Mouse (Mus musculus) lung, postnatal 25 days (tissue): ENCODE measurements at regions not wholly inside any gene's neighbourhood (a gene's known extent, or its start where the extent isn't known, plus 50 kb on each side); places are given as distances from the start of the nearest gene placed in this dataset.

Experiments used
- DNase-seq: peaks from one replicate; pipeline ENCODE4 v3.0.0; 2022; ENCODE audit warnings: low spot score

- no peak for DNase-seq
Measured at GRCm38 (mm10) chr5:100992365-100992764, 146.9 kb downstream of the Gpat3 start.

DNA sequence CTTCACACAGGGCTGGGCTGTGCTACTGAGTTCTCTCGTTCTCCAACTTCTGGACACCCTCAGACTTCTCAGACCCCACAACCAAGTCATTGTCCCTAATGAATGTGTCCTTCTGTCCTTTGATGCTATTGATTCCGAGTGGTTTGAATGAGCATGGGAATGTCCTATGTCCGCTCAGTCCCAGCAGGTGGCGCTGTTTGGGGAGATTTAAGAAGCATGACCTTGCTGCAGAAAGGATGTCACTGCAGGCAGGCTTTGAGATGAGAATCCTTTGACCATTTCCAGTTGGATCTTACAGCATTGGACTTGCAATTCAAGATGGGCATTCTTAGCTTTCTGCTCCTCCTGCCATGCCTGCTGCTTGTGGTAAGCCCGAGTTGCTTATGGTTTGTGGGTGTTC is 146.1 kb downstream of the Gpat3 start:
- no peak for DNase-seq

DNA sequence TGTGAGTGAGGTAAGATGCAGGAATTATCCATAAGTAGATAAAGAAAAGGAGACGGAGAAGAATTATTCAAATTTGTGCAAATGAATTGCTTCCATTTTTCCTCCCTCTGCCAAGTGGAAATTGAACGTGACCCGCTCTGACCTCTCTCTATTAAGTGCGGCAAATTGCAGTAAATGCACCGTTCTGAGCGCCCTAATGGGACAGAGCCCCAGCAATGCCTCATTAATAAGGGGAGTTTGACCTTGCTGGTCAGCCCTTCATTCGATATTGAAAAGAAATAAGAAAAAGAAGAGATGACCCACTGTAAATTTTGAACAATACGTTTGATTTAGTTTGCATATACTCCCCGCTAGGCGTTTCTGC is 137.0 kb downstream of the Gpat3 start:
- DNase-seq = no peak

- DNase-seq = no peak
Measured at GRCm38 (mm10) chr5:100981849-100982572, 136.5 kb downstream of the Gpat3 start.

GRCm38 (mm10) chr5:100976736-100977135 is 131.2 kb downstream of the Gpat3 start:
- no peak for DNase-seq

GRCm38 (mm10) chr5:100951210-100951609 is 105.7 kb downstream of the Gpat3 start:
- DNase-seq = no peak
